Mouse (Mus musculus) left cerebral cortex, adult 18-20 months (tissue): Measurements from ENCODE around the gene Lrrc29. TPM values are rescaled to one million over a fixed set of nuclear protein-coding genes. Genes with fewer than 3 reads are reported as not detected.

ENCODE experiments used
- DNase-seq, 2 experiments: peaks; one replicate each; pipeline ENCODE4 v3.0.0; 2021 to 2022; ENCODE audit warnings: low spot score in 2 of 2, mixed read lengths in 1 of 2
- microRNA-seq, 2 experiments: library from miRNA; unstranded; fragments of <30 nt; microRNA quantifications; one replicate each; pipeline ENCODE4 v1.2.0; 2021
- total RNA-seq, 2 experiments: library from RNA; stranded (reverse); gene quantifications; 2 replicates each; pipeline ENCODE4 v1.2.3; 2021

Gene Lrrc29
- total RNA-seq, 2 experiments from 2014 or later = 4.5 to 4.8 TPM

DNA sequence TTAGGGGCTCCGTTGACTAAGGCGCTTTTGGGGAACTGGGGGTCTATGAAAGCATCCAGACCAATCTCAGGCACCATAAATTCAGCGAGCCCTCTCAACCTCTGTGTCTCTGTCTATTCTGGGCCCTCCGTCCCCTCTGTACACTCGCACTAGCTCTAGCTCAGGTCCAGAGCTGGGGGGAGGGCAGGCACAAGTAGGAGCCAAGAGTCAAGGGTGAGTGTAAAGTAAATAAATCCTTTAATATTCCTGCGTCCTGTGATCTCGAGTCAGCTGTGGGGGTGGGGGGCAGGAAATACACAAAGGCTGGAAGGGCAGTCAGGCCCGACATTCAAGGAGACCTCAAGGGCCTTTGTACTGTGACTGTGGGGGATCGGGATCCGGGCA is 57.0 kb downstream of the Lrrc29 start:
- no peak for DNase-seq

DNA sequence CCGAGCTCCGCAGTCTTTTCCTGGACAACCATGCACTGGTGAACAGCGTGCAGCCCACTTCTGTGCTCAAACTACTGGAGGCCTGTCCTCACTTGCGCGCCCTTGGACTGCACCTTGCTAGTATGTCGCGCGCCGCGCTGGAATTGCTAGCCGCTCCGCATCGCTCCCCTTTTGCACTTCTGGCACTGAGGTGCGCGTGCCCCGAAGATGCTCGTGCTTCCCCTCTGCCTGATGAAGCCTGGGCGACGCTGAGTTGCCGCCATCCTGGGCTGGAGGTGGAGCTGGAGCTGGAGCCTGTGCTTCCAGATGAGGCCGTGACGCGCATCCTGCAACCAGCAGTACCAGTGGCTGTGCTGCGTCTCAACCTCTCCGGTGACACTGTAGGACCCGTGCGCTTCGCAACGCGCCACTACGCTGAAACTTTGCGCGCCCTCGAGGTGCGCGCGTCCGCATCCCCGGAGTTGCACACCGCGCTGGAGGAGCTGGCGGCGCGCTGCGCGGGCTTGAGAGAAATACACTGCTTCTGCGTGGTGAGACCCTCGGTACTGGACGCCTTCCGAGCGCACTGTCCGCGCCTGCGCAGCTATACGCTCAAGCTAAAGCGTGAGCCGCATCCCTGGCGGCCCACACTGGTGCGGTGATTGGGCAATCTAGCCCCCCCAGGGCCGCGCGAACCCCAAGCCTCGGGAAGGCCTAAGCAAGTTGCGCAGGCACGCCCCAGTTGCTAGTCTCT is 57.6 kb downstream of the Lrrc29 start:
- DNase-seq = peak; percentile 79 to 89

DNA sequence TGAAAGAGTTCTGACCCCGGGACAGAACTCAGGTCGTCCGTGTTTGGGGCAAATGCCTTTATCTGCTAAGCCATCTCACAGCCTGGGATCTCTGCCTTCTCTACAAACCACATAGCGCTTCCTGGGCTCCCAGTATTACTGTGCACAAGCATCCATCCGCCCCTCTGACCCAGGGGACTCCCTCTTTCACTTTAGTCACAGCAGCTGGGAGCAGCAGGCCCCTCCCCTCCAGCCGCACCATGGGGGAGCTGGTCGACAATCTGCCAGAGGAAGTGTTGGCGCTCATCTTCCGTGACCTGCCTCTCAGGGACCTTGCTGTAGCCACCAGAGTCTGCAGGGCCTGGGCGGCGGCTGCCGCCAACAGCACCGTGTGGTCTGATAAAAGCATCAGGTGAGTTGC is 59.3 kb downstream of the Lrrc29 start:
- no peak for DNase-seq

DNA sequence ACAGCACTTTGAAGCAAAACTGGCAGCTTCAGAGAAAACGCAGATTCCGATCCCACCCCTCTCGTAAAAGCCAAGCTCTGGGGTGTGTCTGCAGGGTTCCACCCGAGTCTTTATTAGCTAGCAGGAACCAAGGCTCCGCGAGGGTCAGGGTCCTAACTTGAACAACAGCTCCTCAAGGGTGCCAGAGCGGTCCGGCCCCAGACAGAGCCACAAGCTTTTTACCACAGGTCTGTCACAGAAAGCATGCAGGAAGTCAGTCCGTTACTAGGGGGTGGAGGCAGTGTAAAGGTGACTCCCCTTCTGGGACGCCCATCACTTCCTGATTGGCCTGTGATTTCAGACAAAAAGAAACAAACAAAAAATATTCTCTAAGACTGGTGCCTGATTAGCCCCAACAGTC is 61.0 kb downstream of the Lrrc29 start:
- no peak for DNase-seq

DNA sequence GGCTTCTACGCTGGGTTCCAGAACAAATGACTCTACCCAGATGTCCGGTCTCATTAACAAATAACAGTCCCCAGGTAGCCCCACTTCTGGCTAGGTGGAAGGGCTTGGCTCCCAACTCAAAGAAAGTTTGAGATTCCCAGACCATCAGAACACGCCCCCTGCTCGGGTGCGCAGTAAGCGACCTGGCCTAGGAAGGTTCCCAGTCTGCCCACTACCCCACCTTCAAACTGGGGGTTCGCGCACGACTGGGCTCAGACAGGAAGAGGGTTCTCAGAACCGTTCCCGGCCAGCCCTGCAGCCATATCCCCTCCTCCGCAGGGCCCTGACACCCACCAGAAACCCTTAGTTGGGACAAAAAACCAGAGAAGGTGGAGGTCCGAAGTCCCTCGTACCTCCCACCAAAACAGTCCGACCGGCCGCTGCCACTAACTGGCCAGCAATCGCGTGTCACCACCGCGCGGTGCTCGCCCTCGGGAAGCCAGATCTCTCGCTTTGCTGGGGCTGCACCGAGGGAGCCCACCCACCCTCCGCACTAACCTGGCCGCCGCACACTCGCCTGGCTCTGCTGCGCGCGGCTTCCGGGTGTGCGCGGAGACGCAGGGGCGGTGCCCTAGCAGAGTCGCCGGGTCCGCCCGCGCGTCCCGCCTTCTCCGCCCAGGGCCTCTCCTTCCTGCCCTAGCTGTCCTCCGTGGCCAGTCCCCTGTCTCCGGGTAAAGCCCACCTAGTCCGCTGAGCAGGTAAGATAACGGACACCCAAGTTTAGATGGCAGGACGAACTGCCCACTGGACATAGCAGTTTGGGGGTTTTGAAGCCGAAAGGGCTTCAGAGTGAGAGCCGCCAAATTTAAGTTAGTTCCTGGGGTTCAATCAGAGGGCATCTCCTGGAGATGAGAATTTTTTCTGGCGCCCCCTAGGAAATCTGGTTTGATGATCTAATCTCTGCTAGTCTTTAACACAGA is 61.8 kb downstream of the Lrrc29 start, which contains the start of the genes Tradd and Fbxl8:
Gene Tradd (minus strand): TSS at position 586 of the 959 bp plus-strand sequence.
Gene Fbxl8 (plus strand): TSS at position 625 of the 959 bp plus-strand sequence.
- peak; percentile 34 to 53 for DNase-seq

DNA sequence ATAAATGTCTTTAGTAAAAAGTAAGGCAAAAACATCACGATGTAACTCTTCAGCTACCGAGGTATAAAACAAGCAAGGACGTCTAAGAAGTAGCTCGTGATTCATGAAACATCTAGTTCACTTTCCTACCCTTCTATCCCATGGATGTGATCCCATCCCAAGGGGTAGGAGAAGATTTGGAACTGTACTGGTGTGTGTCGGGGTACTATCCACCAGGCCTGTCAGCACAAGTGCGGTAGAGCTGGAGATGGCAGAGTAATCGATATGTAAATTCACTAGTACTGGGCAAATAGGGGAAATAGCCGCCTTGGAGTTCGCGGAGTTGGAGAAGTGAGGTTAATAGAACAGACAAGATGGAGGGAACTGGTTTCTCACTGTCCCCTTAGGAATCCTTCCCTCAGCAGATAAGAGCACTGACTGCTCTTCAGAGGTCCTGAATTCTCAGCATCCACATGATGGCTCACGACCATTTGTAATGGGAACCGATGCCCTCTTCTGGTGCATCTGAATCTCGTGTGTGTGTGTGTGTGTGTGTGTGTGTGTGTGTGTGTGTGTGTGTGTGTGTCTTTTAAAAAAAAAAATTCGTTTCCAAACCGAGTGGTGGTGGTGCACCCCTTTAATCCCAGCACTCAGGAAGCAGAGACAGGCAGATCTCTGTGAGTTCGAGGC is 62.7 kb downstream of the Lrrc29 start:
- DNase-seq = no peak

Small RNA genes within 50 kb of the gene (microRNA-seq; reads per million reads assigned to microRNA genes)
- gene Gm27320 (0 reads per million in 2 experiments), gene Mir328 (13,625 to 17,417 reads per million in 2 experiments)

Other genes starting within 250 kb of the Lrrc29 start
- gene Ces3b, start 242.5 kb downstream of the Lrrc29 start, total RNA-seq = not detected
- not detected for gene Ces4a, start 194.5 kb downstream of the Lrrc29 start, total RNA-seq
- gene Cbfb, start 155.6 kb downstream of the Lrrc29 start, total RNA-seq = 10 to 100 TPM; 19.4 to 24.7 TPM
- gene D230025D16Rik, start 101.1 kb downstream of the Lrrc29 start, total RNA-seq = 10 to 100 TPM; 37.0 to 40.0 TPM
- 1 to 10 TPM; 3.0 to 3.5 TPM for gene B3gnt9, start 71.1 kb downstream of the Lrrc29 start, total RNA-seq
- 1 to 10 TPM; 7.6 to 8.9 TPM for gene Tradd, start 61.7 kb downstream of the Lrrc29 start, total RNA-seq
- 1 to 10 TPM; 1.1 to 1.6 TPM for gene Fbxl8, start 61.6 kb downstream of the Lrrc29 start, total RNA-seq
- 10 to 100 TPM; 25.6 to 26.5 TPM for gene Hsf4, start 56.5 kb downstream of the Lrrc29 start, total RNA-seq
- 10 to 100 TPM in 1 of 2 experiments, 1 to 10 TPM in 1; 9.4 to 10.8 TPM for gene Nol3, start 50.1 kb downstream of the Lrrc29 start, total RNA-seq
- 10 to 100 TPM; 22.3 to 27.9 TPM for gene 4931428F04Rik, start 36.4 kb downstream of the Lrrc29 start, total RNA-seq
- gene Exoc3l, start 30.2 kb downstream of the Lrrc29 start, total RNA-seq = 1 to 10 TPM; 1.6 TPM
- 10 to 100 TPM; 37.6 to 39.1 TPM for gene E2f4, start 28.6 kb downstream of the Lrrc29 start, total RNA-seq
- 1 to 10 TPM; 1.4 to 1.8 TPM for gene Elmo3, start 20.7 kb downstream of the Lrrc29 start, total RNA-seq
- 10 to 100 TPM; 37.1 to 37.4 TPM for gene Tmem208, start 76 bp upstream of the Lrrc29 start, total RNA-seq
- gene Fhod1, start 21.7 kb upstream of the Lrrc29 start, total RNA-seq = 1 to 10 TPM; 3.1 to 3.3 TPM
- gene Slc9a5, start 22.6 kb upstream of the Lrrc29 start, total RNA-seq = 10 to 100 TPM; 31.1 to 35.6 TPM
- 1 to 10 TPM; 2.1 to 2.2 TPM for gene Plekhg4, start 47.0 kb upstream of the Lrrc29 start, total RNA-seq
- not detected for gene Kctd19, start 87.2 kb upstream of the Lrrc29 start, total RNA-seq
- gene Lrrc36, start 87.3 kb upstream of the Lrrc29 start, total RNA-seq = under 1 TPM; 0.19 to 0.42 TPM
- gene Tppp3, start 145.2 kb upstream of the Lrrc29 start, total RNA-seq = 10 to 100 TPM; 47.0 to 48.3 TPM
- 10 to 100 TPM; 41.8 to 42.5 TPM for gene Zdhhc1, start 170.6 kb upstream of the Lrrc29 start, total RNA-seq
- not detected for gene Hsd11b2, start 192.5 kb upstream of the Lrrc29 start, total RNA-seq
- 100 to 1,000 TPM; 306 to 326 TPM for gene Atp6v0d1, start 239.8 kb upstream of the Lrrc29 start, total RNA-seq